Mouse (Mus musculus) kidney, adult 18-20 months (tissue): Measurements from ENCODE around the gene Bax.

Source experiments
- DNase-seq: peaks from one replicate; pipeline ENCODE4 v3.0.0; 2021

The Bax gene

GRCm38 (mm10) chr7:45413864-45414739 lies 52.6 kb downstream of the Bax start:
- DNase-seq = peak; percentile 54

- no peak for DNase-seq
These were observed 53.4 kb downstream of the Bax start, which contains the start of gene Ntf5 for GRCm38 (mm10) chr7:45413113-45413863. TSS of gene Ntf5 (plus strand) at chr7:45413695.

- DNase-seq = no peak
These were observed 54.3 kb downstream of the Bax start for GRCm38 (mm10) chr7:45412421-45412820.
